Mouse (Mus musculus): ENCODE results near the gene Zfp408.

Zfp408 gene

GRCm38 (mm10) chr2:91649553-91650359 lies at the start of gene Zfp408, which contains the start of gene Arhgap1:
Zfp408 (minus strand) TSS chr2:91649791.
Arhgap1 (plus strand) TSS chr2:91649860.
- in situ Hi-C loops (cut with MboI, MseI) = loop anchor here in 1 of 2 experiments (5.0 to 25.0 kb wide), 3 partner anchors 42 to 1263 kb away; partner anchors contain the start of gene Syt13

DNA sequence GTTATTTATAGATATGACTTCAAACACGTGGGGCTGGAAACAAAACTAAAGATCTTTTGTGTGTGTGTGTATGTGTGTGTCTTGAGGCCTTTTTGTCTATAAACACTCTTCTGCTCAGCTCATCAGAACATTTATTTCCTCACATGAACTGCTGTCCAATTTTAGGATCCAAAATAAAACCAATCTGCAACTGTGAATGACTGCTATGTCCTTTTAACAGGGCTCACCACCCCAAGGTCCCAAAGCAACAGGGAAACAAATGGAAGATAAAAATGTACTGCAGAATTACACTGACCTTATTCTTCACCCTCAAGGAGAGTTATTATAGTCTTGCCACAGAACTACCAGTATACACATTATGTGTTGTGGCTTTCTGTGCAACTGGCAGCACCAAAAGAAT lies 49.6 kb upstream of the Zfp408 start:
- in situ Hi-C loops (cut with MboI, MseI) = no loop called here

GRCm38 (mm10) chr2:91696225-91696590 lies 46.6 kb upstream of the Zfp408 start:
- in situ Hi-C loops (cut with MboI, MseI) = no loop called here

DNA sequence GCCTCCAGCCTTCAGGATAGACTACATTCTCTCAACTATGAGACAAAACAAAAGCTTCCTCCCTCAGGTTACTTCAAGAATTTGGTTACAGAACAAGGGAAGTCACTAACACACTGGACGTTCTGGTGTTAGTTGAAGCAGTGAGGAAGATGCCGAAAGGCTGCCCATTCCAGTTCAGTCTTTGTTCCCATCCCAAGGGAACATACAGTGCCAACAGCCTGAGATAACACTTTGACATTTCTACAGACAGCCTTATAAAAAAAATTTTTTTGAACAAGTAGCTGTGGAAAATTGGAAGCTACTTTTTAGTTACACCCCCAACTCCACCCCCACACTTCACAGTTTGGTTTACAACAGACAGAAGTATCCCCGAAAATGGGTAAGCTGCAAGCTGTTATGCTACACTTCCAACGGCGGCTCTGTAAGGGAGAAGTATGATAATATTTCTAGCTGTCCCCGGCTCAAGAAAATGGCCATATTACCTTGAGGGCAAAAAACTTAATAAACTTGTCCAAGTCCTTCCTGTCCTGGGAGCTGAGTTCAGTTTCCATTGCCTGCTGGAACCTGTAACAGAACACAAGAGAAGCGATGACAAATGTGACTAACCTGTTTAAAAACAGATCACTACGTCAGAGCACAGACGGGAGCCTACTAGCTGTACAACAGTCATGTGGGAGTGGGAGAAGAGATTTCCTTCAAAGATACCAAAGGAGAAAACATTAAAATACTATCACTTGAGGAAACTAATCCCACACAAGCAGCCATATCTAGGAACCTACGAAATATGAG lies 46.0 kb upstream of the Zfp408 start:
- in situ Hi-C loops (cut with MboI, MseI) = no loop called here

DNA sequence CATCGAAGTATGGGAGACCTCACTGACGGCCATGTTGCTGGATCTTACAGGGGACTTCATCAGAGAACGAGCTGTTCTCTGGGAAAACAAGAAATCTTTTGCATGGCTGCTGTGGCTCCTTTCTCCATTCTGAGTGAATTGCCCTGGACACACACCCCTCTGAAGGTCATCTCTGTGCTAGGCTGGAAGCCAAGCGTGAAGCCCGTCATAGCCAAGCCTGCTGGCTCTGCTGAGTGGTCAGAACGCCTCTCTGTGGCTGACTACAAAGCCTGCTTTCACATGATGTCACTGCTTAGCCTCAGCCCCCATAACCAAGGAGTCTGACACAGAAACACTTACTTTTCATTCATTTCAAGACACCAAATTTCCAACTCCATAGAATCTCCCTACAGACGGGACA lies 39.9 kb upstream of the Zfp408 start:
- in situ Hi-C loops (cut with MboI, MseI) = no loop called here

DNA sequence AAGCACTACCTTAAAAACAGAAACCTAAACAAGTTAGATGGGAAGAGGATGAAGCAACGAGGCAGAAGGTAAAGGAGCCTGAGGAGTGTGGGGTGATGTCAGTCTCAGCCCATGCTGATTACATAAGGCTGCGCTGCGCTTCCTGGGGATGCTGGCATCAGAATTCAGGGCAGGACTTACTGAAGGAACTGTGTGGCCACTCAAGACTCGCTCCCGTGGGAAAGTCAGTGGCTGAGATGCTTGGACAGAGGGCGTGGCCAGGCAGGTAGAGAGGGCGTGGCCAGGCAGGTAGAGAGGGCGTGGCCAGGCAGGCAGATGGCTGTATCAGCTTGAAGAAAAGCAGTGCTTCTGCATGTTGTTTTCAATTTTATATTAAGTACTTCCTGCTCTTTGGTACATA lies 34.3 kb upstream of the Zfp408 start:
- in situ Hi-C loops (cut with MboI, MseI) = no loop called here

- in situ Hi-C loops (cut with MboI, MseI) = no loop called here
Measured at GRCm38 (mm10) chr2:91682850-91683249, 33.3 kb upstream of the Zfp408 start.

DNA sequence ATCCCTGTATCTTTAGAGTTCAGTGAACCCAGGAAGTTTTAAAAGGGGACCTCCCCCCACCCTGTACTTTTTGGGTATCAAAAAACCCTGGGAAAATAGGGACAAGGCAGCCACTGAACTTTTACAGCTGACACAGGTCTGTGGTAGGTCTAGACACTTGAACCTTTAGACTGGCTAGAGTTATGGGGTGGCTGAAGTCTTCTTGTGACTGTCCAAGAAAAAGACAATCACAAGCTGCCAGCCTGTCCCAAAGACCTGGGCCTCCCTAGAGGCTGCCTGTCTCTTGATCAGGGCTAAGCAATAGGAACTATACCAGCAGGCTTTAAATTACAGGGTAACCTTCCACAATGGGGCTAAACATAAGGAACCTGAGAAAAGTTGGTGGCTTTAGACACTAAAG lies 27.4 kb upstream of the Zfp408 start:
- in situ Hi-C loops (cut with MboI, MseI) = no loop called here

GRCm38 (mm10) chr2:91676420-91676819 lies 26.8 kb upstream of the Zfp408 start:
- in situ Hi-C loops (cut with MboI, MseI) = no loop called here

DNA sequence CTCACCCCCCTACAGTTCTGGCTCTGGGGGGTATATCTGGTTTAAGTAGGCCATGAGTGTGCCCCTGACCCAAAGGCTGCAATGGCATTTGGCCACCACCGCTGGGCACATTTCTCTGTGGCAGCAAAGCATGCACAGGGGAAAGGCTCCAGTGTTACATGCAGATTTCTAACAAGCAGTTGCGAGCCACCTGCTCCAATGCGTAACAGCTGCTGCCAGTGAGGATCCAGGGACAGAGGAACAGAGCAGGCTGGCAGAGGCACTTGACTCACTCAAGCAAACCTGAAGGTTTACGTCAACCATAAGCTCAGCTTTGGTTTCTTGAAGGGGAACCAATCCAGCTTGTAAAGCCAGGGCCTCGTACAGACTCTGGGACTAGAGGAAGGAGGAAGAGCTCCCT lies 25.3 kb upstream of the Zfp408 start:
- in situ Hi-C loops (cut with MboI, MseI) = loop anchor here in 1 of 2 experiments (25.0 kb wide), 1 partner anchor 1237 kb away; the partner anchor contains the start of gene Syt13

GRCm38 (mm10) chr2:91673587-91673986 lies 24.0 kb upstream of the Zfp408 start:
- in situ Hi-C loops (cut with MboI, MseI) = loop anchor here in 1 of 2 experiments (25.0 kb wide), 1 partner anchor 1239 kb away; the partner anchor contains the start of gene Syt13

DNA sequence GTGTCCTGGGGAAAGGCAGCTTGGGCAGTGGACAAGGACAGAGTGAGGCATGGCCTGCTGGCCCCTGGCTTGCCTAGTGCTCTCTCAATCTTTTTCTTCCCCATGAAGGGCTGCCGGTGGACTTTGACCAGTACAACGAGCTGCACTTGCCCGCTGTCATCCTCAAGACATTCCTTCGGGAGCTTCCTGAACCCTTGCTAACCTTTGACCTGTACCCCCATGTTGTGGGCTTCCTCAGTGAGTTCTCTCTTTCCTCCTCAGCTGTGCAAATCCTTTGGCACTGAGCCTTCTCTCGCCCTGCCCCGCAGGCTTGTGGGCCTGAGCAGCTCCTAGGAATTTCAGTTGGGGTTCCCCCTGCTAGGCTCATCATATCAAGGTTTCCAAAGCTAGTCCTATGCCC lies 20.4 kb upstream of the Zfp408 start:
- in situ Hi-C loops (cut with MboI, MseI) = loop anchor here in 1 of 2 experiments (25.0 kb wide), 1 partner anchor 1242 kb away; the partner anchor contains the start of gene Syt13

GRCm38 (mm10) chr2:91669326-91669725 lies 19.7 kb upstream of the Zfp408 start:
- in situ Hi-C loops (cut with MboI, MseI) = loop anchor here in 1 of 2 experiments (25.0 kb wide), 1 partner anchor 1243 kb away; the partner anchor contains the start of gene Syt13

DNA sequence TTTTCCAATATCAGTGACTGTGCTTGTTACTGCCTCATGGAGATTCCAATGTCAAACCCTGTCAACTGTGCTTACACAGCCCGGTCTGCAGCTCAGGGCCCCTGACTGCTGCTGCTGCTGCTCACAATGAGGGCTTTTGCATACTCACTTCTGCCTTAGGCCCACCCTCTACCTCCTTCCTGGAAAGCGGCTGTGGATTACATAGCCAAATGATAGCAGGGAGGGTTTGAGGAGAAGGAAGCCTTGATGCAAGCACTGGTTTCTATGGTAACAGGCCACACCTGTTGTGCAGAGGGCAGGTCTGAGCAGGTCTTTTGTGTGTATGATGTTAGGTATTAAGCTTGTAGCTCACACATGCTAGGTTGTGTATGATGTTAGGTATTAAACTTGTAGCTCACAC lies 18.2 kb upstream of the Zfp408 start:
- in situ Hi-C loops (cut with MboI, MseI) = loop anchor here in 1 of 2 experiments (25.0 kb wide), 1 partner anchor 1245 kb away; the partner anchor contains the start of gene Syt13

DNA sequence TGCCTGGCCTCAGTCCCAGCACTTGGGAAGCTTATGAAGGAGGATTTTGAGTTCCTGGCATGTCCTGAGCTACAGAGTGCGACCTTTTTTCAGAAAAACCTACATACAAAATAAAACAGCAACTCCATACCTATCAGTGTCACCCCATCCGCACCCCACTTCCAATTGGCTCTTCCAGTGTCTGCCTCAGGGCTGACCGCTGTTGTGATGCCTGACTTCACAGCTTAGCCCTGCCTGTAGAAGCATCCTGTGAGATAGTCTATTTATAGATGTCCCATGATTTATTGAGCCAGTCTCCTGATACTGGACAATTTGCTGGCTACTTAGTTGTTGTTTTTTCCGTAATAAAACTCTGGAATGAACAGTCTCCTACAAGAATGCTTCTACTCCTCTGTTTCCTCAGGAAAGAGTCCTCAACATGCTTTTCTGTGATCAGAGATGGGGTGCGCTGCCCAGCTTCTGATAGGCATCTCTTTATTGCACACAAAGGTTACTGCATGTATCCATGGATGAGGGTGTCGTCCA lies 16.9 kb upstream of the Zfp408 start:
- in situ Hi-C loops (cut with MboI, MseI) = loop anchor here in 1 of 2 experiments (25.0 kb wide), 1 partner anchor 1246 kb away; the partner anchor contains the start of gene Syt13

DNA sequence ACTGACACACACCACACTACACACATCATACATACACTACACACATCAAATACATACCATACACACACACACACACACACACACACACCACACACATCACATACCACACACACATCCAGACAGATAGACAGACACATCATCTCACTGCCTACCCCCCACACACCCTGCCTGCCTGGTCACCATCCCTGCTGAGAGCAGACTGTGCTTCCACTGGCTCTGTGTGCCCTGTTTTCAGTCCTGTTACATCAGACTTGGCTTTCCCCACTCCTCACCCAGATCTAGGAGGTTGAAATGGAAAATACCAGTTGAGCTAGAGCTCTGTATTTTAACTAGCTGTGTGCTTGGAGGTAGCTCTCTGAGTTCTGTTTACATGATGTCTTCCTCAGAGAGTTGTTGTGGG lies 15.2 kb upstream of the Zfp408 start:
- in situ Hi-C loops (cut with MboI, MseI) = loop anchor here in 1 of 2 experiments (25.0 kb wide), 1 partner anchor 1248 kb away; the partner anchor contains the start of gene Syt13

DNA sequence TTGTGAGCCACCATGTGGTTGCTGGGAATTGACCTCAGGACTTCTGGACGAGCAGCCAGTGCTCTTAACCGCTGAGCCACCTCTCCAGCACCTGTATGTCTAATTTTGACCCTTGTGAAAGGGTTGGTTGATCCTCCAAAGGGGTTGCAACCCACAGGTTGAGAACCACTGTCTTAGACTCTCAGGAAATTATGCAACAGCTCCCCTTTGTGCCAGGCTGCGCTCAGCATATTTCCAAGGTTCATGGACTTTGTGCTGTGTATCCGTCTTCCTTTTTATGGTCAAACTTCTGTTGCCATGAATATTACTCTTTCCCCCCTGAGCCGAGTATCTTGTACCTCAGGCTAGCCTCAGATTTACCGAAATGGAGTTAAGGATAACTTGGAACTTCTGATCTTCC lies 11.4 kb upstream of the Zfp408 start:
- in situ Hi-C loops (cut with MboI, MseI) = loop anchor here in 1 of 2 experiments (25.0 kb wide), 1 partner anchor 1251 kb away; the partner anchor contains the start of gene Syt13

DNA sequence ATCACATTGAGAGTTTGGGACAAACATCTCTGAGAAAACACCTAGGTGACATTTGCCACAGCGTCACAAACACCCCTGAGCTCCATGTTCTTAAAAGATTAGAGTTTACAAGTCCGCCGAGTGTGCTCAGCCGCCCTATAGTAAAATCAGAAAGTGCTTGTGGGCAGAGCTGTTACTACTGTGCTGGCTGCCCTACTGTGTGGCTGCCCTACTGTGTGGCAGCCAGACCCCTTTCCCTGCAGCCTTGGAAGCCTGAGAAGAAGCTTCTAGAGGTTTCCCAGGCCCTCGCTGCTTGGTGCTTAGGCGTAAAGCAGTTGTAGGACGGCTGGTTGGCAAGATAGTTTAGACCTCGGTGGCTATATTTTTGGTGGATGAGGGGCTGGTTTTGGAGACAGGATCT lies 10.1 kb upstream of the Zfp408 start:
- in situ Hi-C loops (cut with MboI, MseI) = loop anchor here in 1 of 2 experiments (25.0 kb wide), 1 partner anchor 1253 kb away; the partner anchor contains the start of gene Syt13

GRCm38 (mm10) chr2:91656774-91657173 lies 7.2 kb upstream of the Zfp408 start:
- in situ Hi-C loops (cut with MboI, MseI) = loop anchor here in 1 of 2 experiments (25.0 kb wide), 1 partner anchor 1256 kb away; the partner anchor contains the start of gene Syt13

- in situ Hi-C loops (cut with MboI, MseI) = loop anchor here in 1 of 2 experiments (25.0 kb wide), 1 partner anchor 1256 kb away; the partner anchor contains the start of gene Syt13
Measured at GRCm38 (mm10) chr2:91655827-91656226, 6.2 kb upstream of the Zfp408 start.

- in situ Hi-C loops (cut with MboI, MseI) = loop anchor here in 1 of 2 experiments (25.0 kb wide), 1 partner anchor 1257 kb away; the partner anchor contains the start of gene Syt13
Measured at GRCm38 (mm10) chr2:91655388-91655787, 5.8 kb upstream of the Zfp408 start.
